Mouse (Mus musculus) gastrocnemius, postnatal 4 days (tissue): ENCODE results near the gene Pou3f3. TPM values are rescaled to one million over a fixed set of nuclear protein-coding genes. Genes with fewer than 3 reads are reported as not detected.

Experiments
- total RNA-seq, 2 experiments: library from RNA; stranded (reverse); gene quantifications; 2 replicates each; pipeline ENCODE4 v1.2.3; 2021

Gene Pou3f3
- total RNA-seq, 2 experiments from 2014 or later, result 0.05 TPM; not detected in 1

Other genes with a start within 250 kb of the Pou3f3 start
- 10 to 100 TPM; 42.2 to 47.2 TPM for gene Mrps9, start 155.5 kb downstream of the Pou3f3 start, total RNA-seq